Mouse (Mus musculus) testis, adult 2 months (tissue): ENCODE results near the gene Bsn.

ENCODE experiments used
- CTCF ChIP-seq: fragments of 200-500 bp; IDR thresholded peaks from 2 replicates; pipeline ENCODE4 v1.5.1; 2012; ENCODE audit warnings: low read depth, mild to moderate bottlenecking, inconsistent platforms, low read length, moderate library complexity; ENCODE audit not compliant: control insufficient read depth, insufficient read depth, insufficient replicate concordance
- POLR2A ChIP-seq: fragments of 200-500 bp; IDR thresholded peaks from 2 replicates; pipeline ENCODE4 v1.6.1; 2012; ENCODE audit warnings: low read depth, mild to moderate bottlenecking, inconsistent platforms, low read length, moderate library complexity; ENCODE audit not compliant: control insufficient read depth

DNA sequence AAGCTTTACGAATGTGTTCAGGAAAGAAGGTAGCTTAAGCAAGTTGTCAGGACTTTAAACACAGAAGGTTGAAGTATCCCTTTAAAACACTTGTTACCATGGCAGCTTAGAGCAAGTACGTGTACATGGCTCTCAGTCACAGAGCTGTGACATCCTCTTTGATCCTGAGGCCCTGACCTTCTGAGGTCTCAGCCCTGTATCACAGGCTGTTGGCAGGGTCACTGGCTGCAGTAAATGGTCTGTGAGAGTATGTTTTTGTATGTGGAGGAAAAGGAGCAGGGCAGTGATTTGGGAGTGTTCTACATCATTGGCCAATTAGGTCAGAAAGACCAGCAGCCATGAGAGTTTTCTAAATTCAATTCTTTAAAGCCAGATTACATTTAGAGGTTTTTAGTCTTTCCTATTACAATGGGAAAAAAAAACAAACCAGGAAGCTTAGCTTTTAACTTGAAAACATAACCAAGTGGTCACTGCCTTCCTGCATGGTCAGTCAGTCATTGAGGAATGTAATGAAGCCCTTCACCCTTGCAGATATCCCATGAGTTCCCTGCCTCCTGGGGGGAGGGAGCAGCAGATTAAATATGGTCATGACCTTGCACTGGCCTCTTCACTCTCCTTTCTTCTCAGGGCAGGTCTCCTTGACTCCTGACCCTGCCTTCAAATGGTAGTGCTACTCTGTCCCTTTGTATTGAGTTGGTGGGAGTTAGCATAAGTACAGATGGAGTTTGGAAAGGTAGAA, 37.9 kb upstream of the Bsn start:
- TF ChIP-seq POLR2A (no peak), CTCF (no peak)
